Comparison of ENCODE assay signal across 8 mouse cellular contexts in the genomic region with DNA sequence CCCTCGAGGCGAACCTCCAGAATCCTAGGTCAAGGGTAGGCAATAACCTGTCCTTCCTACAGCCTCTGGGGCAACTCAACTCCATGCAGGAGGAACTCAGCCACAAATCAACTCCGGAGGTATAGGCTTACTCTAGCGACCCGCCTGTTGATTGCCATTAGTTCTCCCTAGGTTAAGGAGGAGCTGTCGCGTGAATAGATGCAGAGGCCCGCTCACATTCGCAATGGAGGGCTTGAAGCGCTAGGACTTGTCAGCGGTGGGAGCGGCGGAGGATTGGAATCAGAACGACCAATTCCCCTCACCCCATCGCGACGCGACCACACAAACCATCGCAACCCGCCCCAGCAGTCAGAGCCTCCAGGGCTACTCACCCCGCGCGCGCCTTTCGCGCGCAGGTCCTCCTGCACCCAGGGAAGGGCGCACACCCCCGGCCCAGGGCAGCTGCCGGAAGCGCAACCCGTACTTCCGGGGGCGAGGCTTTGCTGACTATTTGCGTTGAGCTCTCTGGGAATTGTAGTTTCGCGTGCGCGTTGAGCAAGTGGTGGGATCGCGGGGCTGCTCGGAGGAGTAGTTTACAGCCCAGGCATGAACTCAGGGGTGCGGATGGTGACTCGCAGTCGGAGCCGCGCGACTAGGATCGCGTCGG. TPM values are rescaled to one million over a fixed set of nuclear protein-coding genes. Genes with fewer than 3 reads are reported as not detected.
DNase-seq lines count a peak whose midpoint lies in the region; ATAC-seq and TF ChIP-seq lines count a peak whose summit lies in the region.

A gene (minus strand): TSS at position 464 of the 646 bp plus-strand sequence.
A gene (plus strand): TSS at position 514 of the 646 bp plus-strand sequence.

- TF ChIP-seq CTCF in G1E (IDR thresholded peaks at IDR 0.05; ENCODE audit: low read depth, low read length): no peak
- TF ChIP-seq CTCF in liver, postnatal 0 days (IDR thresholded peaks at IDR 0.05; ENCODE audit: low read depth): no peak
- no peak for TF ChIP-seq CTCF in testis, adult 2 months (IDR thresholded peaks at IDR 0.05; ENCODE audit: control insufficient read depth, insufficient read depth, insufficient replicate concordance, low read depth, low read length)

- no peaks in the 10 kb centered on the region for H3K27me3 ChIP-seq in G1E (ENCODE audit: insufficient read depth, low read length)
- H3K27me3 ChIP-seq in forebrain, embryonic 15.5 days: no peaks in the 10 kb centered on the region
- no peaks in the 10 kb centered on the region for H3K27me3 ChIP-seq in liver, postnatal 0 days (ENCODE audit: insufficient read depth, low read length)
- H3K27me3 ChIP-seq in neural tube, embryonic 14.5 days (ENCODE audit: control insufficient read depth, insufficient read depth, low read length): no peaks in the 10 kb centered on the region
- H3K27me3 ChIP-seq in testis, adult 2 months (ENCODE audit: control insufficient read depth, insufficient read depth, low read length): no peaks in the 10 kb centered on the region

- TF ChIP-seq EP300 in liver, postnatal 0 days (IDR thresholded peaks at IDR 0.05; ENCODE audit: low read depth): no peak

- intact Hi-C loops in heart, postnatal 14 days (cut with DNase I): loop anchor here (2.0 kb wide), 1 partner anchor 19 kb away; a partner anchor contains a TSS

- peaks cover 72% of the 10 kb centered on the region for H3K36me3 ChIP-seq in G1E (replicated peaks)
- H3K36me3 ChIP-seq in forebrain, embryonic 15.5 days: peaks cover 33% of the 10 kb centered on the region
- peaks cover 17% of the 10 kb centered on the region for H3K36me3 ChIP-seq in liver, postnatal 0 days (replicated peaks; ENCODE audit: insufficient read depth, low read length)
- H3K36me3 ChIP-seq in neural tube, embryonic 14.5 days (ENCODE audit: control insufficient read depth, insufficient read depth, low read length): peaks cover 32% of the 10 kb centered on the region
- H3K36me3 ChIP-seq in testis, adult 2 months (ENCODE audit: control insufficient read depth, insufficient read depth, low read length): no peaks in the 10 kb centered on the region

- peaks cover 51% of the 10 kb centered on the region for H3K4me1 ChIP-seq in G1E (ENCODE audit: insufficient read depth, low read depth, low read length)
- peaks cover 18% of the 10 kb centered on the region for H3K4me1 ChIP-seq in forebrain, embryonic 15.5 days
- H3K4me1 ChIP-seq in liver, postnatal 0 days (ENCODE audit: insufficient read depth): peaks cover 19% of the 10 kb centered on the region
- peaks cover 5% of the 10 kb centered on the region for H3K4me1 ChIP-seq in neural tube, embryonic 14.5 days (ENCODE audit: control insufficient read depth, insufficient read depth, low read length)
- H3K4me1 ChIP-seq in testis, adult 2 months (ENCODE audit: control insufficient read depth, insufficient read depth, low read length): peaks cover 13% of the 10 kb centered on the region

- peak within 1 kb of the TSS; percentile 70 for H3K27ac ChIP-seq in forebrain, embryonic 15.5 days (replicated peaks)
- peak within 1 kb of the TSS; percentile 73 for H3K27ac ChIP-seq in liver, postnatal 0 days (ENCODE audit: low read depth)
- H3K27ac ChIP-seq in neural tube, embryonic 14.5 days (ENCODE audit: low read depth, low read length): peak within 1 kb of the TSS; percentile 73
- H3K27ac ChIP-seq in testis, adult 2 months (ENCODE audit: control insufficient read depth, insufficient read depth, low read depth, low read length): peak within 1 kb of the TSS; percentile 75

- ATAC-seq in G1E (ENCODE audit: extremely low read depth, insufficient number of reproducible peaks, low FRiP score, poor library complexity, severe bottlenecking): peak; percentile 86
- ATAC-seq in forebrain, embryonic 15.5 days (replicated peaks): peak; percentile 93
- peak; percentile 82 for ATAC-seq in liver, postnatal 0 days
- peak; percentile 91 for ATAC-seq in neural tube, embryonic 14.5 days (ENCODE audit: low read depth)

- DNase-seq in G1E (ENCODE audit: low spot score): peak; percentile 94
- peak; percentile 77 for DNase-seq in cerebellum, adult 11-12 months
- peak; percentile 86 to 87 for DNase-seq in heart, postnatal 14 days
- DNase-seq in large intestine, adult 2 months (ENCODE audit: low read depth, low spot score): peak; percentile 66
- peak; percentile 88 for DNase-seq in liver, postnatal 0 days

- TF ChIP-seq POLR2A in testis, adult 2 months (IDR thresholded peaks at IDR 0.05; ENCODE audit: control insufficient read depth, low read depth, low read length): no peak; the same call in 1 of the 2 replicates

- peak within 1 kb of the TSS; percentile 83 for H3K4me3 ChIP-seq in G1E (ENCODE audit: low read depth, low read length)
- H3K4me3 ChIP-seq in forebrain, embryonic 15.5 days: peak within 1 kb of the TSS; percentile 69
- peak within 1 kb of the TSS; percentile 62 for H3K4me3 ChIP-seq in liver, postnatal 0 days (ENCODE audit: low read depth, low read length)
- H3K4me3 ChIP-seq in neural tube, embryonic 14.5 days (ENCODE audit: low read depth, low read length): peak within 1 kb of the TSS; percentile 65
- peak within 1 kb of the TSS; percentile 86 for H3K4me3 ChIP-seq in testis, adult 2 months (ENCODE audit: control insufficient read depth, low read depth, low read length)

- H3K4me2 ChIP-seq in forebrain, embryonic 15.5 days (replicated peaks): peak within 1 kb of the TSS; percentile 85
- peak within 1 kb of the TSS; percentile 89 for H3K4me2 ChIP-seq in liver, postnatal 0 days (ENCODE audit: low read depth, low read length)
- H3K4me2 ChIP-seq in neural tube, embryonic 14.5 days (ENCODE audit: low read depth, low read length): peak within 1 kb of the TSS; percentile 85

- H3K9ac ChIP-seq in forebrain, embryonic 15.5 days (replicated peaks): peak within 1 kb of the TSS; percentile 68
- H3K9ac ChIP-seq in liver, postnatal 0 days (replicated peaks): peak within 1 kb of the TSS; percentile 57
- H3K9ac ChIP-seq in neural tube, embryonic 14.5 days (replicated peaks; ENCODE audit: low read depth, low read length): peak within 1 kb of the TSS; percentile 58

- 1% methylated on average over 51 of the region's 51 CpGs for WGBS in forebrain, embryonic 15.5 days
- under 1% methylated on average over 51 of the region's 51 CpGs for WGBS in large intestine, adult 2 months
- WGBS in liver, postnatal 0 days (ENCODE audit: insufficient replicate concordance): 1% methylated on average over 51 of the region's 51 CpGs
- WGBS in neural tube, embryonic 14.5 days: 2% methylated on average over 51 of the region's 51 CpGs

- no peaks in the 10 kb centered on the region for H3K9me3 ChIP-seq in G1E (replicated peaks)
- no peaks in the 10 kb centered on the region for H3K9me3 ChIP-seq in forebrain, embryonic 15.5 days
- no peaks in the 10 kb centered on the region for H3K9me3 ChIP-seq in liver, postnatal 0 days (ENCODE audit: low read length)
- no peaks in the 10 kb centered on the region for H3K9me3 ChIP-seq in neural tube, embryonic 14.5 days (ENCODE audit: control insufficient read depth, low read length)

RNA-seq across cellular contexts. Expression of the first gene that starts in this region (rescaled TPM):
- total RNA-seq in G1E (2014; fragmentation: Nextera tagmentation) (114 and 146 TPM in 2 replicates), G1E (2017) (38.0 and 39.7 TPM in 2 replicates)
- polyA plus RNA-seq in G1E (2012): 66.5 and 77.5 TPM in 2 replicates
- polyA plus RNA-seq in forebrain, embryonic 15.5 days (2015; fragmentation: Nextera tagmentation; extraction: Ambion mirVana): 68.7 and 75.6 TPM in 2 replicates
- total RNA-seq in heart, postnatal 14 days (2021): 10 to 100 TPM; 76.7 to 88.2 TPM
- 84.7 and 109 TPM in 2 replicates for polyA plus RNA-seq in large intestine, adult 2 months (2012; rRNA removed)
- 9.3 and 11.3 TPM in 2 replicates for polyA plus RNA-seq in liver, postnatal 0 days (2015; fragmentation: Nextera tagmentation; extraction: Ambion mirVana)
- 74.7 and 87.7 TPM in 2 replicates for polyA plus RNA-seq in neural tube, embryonic 14.5 days (2014; fragmentation: Nextera tagmentation; extraction: Ambion mirVana)
- 37.8 and 41.6 TPM in 2 replicates for polyA plus RNA-seq in testis, adult 2 months (2012; rRNA removed)

RNA-seq across cellular contexts. Expression of the second gene that starts in this region (rescaled TPM):
- 3.8 and 9.1 TPM in 2 replicates for total RNA-seq in G1E (2014; fragmentation: Nextera tagmentation)
- 9.8 and 16.9 TPM in 2 replicates for total RNA-seq in G1E (2017)
- 17.8 and 21.5 TPM in 2 replicates for polyA plus RNA-seq in G1E (2012)
- 12.5 and 12.7 TPM in 2 replicates for polyA plus RNA-seq in forebrain, embryonic 15.5 days (2015; fragmentation: Nextera tagmentation; extraction: Ambion mirVana)
- 1 to 10 TPM; 2.1 to 4.1 TPM for total RNA-seq in heart, postnatal 14 days (2021)
- polyA plus RNA-seq in large intestine, adult 2 months (2012; rRNA removed): 7.3 and 7.5 TPM in 2 replicates
- polyA plus RNA-seq in liver, postnatal 0 days (2015; fragmentation: Nextera tagmentation; extraction: Ambion mirVana): 3.6 and 4.3 TPM in 2 replicates
- 6.8 and 7.3 TPM in 2 replicates for polyA plus RNA-seq in neural tube, embryonic 14.5 days (2014; fragmentation: Nextera tagmentation; extraction: Ambion mirVana)
- 3.2 and 3.7 TPM in 2 replicates for polyA plus RNA-seq in testis, adult 2 months (2012; rRNA removed)

Comparison
In these comparisons a context has a peak if more than half of its experiments do, and no peak if none do; other contexts are left out.
1. Peak in every context shown above with its lines: DNase-seq, ATAC-seq, H3K4me3 ChIP-seq and H3K27ac ChIP-seq.